Mouse (Mus musculus) frontal cortex, postnatal 25 days (tissue): ENCODE results near the gene Tbx2.

Source experiments
- DNase-seq, 2 experiments: peaks; one replicate each; pipeline ENCODE4 v3.0.0; 2022; ENCODE audit warnings: low spot score in 2 of 2

Gene Tbx2

DNA sequence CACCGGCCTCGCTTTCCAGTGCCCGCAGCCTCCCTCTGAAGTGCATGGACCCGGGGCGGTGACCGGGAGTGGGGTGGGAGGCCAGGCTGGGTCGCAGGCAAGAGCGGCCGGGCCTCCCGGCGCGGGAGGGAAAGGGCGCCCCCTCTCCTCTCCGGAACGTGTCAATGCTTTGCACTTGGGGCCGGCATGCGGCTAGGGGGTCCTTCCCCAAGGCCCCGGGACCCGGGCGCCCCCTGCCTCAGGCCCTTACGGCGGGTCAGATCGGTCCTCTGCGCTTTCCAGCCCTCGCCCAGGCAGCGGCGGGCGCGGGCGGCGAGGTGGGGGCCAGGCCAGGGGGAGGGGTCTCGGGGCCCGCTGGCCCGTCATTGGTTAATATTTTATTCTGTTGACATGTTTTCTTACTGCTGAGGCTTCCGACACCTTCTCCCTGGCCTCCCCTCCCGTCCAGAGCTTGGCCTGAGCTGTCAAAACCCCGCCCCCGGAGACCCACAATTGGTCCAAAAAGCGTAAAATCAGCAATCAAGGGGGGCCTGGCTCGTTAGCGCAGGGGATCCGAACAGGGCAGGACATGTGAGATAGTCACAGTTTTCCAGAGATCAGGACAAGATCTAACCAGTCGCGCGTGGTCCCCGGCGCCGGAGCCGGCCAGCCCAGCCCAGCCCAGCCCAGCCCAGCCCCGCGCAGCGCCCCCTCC, at the start of gene Tbx2:
TSS of gene Tbx2 (plus strand) at position 321 of the 694 bp plus-strand sequence.
- DNase-seq, result no peak

DNA sequence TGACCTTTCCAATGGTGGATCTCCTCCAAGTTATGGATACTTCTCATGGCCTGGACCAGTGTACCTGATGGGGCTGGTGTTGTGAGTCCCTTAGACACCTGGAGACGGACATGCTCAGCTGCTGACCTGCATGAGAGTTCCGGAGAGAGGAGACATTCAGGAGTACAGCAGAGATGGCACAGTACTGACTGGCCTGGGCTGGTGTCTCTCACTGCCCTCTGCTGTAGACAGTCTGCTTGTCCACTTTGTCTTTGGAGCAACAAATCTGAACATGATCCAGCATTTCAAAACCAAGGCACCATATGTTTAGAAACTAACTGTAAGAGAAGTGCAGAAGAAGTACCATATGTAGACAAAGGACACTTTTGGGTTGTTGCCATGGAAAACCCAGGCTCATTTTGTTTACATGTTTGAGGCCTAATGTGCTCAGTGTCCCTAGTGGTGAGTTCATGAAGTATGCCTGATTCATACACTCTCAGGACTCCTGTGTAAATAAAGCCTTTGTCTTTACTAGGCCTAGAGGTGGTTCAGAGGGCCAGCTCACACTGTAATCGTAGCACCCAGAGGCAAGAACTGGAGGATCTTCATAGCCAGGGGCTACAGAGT, 46.1 kb upstream of the Tbx2 start:
- no peak for DNase-seq

DNA sequence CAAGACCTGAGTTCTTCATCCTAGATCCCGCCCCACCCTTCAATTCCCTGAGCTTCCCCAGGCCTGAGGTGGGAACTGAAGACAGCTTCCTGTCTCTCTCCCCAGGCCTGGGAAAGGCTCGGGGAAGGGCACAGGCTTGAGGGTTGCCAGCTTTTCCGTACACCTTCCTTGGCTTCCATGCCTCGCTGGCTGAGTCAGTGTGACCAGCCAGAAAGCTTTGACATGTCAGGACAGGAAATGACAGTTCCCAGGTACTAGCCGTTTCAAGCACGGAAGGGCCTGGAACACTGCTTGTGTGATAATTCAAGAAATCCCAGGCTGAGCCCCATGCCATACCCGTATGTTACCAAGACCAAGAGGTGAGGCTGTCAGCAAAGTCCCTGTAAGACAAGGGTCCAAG, 42.6 kb upstream of the Tbx2 start:
- no peak for DNase-seq

DNA sequence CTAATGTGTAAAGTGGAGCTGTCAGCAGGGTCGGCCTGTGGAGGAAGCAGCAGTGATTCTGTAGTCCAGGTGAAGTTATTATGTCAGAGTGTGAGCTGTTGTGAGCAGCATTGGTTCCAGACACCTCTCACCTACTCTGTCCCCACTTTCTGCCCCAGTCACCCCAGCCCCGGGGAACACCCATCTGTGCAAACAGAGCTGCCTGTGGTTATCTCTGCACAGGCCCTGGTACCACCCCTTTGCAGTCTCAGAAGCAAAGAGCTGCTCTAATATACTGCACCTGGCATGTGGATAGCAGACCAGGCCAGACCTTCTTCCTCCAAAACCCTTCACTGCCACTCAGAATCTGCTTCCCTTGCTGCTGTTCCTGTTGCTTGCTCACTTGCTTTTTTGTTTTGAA, 42.1 kb upstream of the Tbx2 start:
- DNase-seq, result no peak

DNA sequence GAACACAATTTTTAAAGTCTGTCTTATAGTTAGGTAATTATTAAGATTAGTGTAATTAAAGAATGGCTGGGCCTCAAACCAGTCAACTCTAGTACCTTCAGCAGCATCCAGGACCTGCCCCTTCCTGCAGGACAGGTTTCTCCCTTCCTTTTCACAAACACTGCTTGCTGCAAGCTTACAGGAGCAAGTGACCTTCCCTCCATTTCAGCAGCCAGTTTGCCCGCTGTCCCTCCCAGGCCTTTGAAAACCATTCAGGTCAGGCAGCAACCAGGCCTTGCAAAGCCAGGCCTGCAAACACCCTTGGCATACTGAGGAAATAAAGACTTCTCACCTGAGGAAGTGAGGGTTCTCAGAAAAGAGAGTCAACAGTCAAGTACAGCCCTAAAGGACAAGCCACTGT, 41.1 kb upstream of the Tbx2 start:
- DNase-seq, result no peak

DNA sequence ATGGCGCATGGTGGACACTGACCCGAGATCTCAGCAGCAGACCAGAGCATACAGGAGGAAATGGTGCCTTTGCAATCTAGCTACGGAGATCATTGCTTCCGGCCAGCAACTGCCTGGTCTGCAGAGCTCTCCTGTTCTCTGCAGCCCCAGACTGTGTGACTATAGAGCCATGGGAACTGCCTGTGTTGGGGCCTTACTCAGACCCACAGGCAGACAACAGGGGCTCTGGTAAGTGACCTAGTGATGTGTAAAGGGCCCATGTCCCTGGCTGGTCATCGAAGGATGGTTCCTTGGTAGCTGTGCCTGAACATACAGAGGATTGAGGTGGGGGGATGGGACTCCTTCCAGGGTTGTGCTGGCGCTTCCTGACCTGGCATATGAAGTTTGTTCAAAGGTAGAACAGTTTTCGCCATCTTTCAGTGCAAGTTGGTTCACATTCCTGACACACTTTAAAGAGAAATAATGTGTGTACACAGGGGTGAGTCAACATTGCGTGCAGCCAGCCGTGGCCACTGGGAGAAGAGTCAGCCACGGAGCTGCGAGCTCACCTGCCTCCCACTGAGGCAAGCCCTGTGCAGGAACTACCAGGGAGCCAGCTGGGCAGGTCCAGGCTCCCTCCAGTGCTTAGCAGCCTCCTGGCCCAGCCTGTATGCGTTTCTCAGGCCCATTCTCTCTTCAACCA, 39.7 kb upstream of the Tbx2 start:
- no peak for DNase-seq

DNA sequence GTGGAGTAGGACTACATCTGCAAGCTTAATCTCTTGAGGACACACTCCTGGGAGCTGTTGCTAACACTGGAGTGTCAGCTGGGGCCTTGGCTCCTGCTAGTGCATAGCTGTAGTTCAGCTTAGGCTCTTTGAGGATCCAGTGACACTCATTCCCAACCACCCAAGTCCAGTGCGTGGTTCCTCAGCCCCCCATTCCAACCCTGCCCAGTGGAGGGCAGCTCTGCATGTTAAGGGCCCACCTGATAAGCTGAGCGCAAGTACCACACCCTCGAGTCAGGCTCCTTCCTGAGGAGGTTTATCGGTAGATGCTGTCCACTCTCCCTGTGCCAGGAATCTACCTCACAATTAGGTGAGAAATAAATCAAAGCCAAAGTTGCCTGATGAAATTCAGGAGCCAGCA, 32.9 kb upstream of the Tbx2 start:
- no peak for DNase-seq

DNA sequence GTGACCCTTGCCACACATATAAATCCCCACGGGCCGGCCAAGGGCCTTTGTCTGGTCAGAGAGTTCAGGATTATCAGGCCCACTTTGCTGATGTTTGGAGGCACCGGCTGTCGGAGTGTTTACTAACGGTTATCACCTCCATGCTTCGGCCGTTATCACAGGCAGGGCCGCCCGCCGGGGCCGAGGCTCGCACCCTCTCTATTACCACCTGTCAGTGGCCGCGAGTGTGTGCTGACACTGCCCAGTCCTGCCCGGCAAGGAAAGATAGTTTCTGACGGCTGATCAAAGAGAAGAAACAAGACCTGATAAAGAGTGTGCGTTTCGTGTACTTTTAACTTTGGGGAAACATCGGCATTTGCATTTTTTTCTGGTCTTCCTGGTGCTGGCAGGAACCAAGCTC, 32.5 kb upstream of the Tbx2 start:
- DNase-seq, result no peak

DNA sequence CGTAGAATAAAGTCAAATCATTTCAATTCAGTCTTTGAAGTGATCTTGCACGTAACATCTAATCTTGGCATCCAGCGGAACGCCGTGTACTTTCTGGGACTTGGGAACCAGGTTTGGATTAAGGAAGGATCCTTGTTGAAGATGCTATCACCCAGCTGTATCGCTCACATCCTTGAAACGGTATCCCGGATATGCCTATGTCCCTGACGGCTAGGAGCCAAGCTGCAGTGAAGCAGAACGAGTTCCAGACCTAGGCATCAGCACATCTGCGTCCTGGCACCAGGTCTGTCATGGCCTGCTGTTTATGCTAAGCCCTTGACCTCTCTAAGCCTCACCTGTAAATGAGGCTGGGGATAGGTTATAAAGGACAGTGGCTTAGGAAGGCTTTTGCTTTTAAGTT, 32.0 kb upstream of the Tbx2 start:
- DNase-seq, result no peak

DNA sequence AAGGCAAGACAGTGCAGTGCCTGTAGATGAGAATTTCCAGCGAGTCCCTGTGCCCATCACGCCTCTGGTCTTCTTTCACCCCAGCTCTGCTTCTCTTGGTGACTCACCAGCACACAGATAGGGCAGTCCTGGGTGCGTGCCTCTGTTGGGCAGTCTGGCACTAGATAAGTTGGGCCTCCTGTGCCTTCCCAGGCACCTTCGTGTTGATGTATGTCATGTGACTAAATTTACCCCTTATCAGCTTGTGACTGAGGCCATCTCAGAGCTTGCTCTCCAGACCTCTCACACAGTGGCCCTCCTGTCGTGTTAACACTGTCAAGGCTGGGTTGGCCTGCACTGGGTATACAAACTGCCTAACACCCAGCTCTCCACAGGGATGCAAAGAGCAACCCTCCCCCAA, 28.3 kb upstream of the Tbx2 start:
- DNase-seq, result no peak

DNA sequence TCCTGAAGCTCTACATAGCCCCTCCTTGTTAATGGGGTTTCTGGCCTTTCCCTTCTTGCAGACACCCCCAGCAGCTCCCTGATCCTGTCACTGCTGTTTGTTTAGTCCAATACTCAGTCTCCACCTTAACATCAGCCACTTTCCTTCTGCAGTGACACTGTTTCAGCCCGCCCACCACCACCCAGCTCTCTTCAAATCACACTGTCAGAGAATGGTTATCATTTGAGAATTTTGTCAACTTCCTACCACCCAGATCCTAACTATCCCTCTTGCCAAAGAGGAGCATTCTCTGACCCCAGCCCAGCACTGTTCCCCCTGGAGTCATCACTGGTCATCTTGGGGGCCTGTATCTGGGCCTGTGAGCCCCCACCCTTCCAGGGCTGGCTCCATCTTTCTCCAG, 26.6 kb upstream of the Tbx2 start:
- no peak for DNase-seq

DNA sequence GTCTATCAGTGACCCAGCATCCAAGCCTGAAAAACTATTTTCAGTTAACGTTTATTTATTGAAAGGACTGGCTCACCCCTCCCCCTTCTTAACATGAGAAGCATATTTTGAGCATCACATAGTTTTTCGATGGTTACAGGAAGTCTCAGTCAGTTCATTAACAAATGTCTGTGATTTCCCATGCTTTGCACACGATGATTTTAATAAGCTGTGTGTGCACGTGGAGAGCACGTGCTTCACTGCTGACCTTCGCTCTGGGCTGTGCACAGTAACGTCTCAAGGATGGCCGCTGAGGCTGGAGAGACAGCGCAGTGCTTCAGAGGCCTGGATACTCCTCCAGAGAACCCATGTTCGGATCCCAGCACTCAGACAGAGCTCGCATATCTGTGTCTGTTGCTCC, 25.0 kb upstream of the Tbx2 start:
- no peak for DNase-seq

DNA sequence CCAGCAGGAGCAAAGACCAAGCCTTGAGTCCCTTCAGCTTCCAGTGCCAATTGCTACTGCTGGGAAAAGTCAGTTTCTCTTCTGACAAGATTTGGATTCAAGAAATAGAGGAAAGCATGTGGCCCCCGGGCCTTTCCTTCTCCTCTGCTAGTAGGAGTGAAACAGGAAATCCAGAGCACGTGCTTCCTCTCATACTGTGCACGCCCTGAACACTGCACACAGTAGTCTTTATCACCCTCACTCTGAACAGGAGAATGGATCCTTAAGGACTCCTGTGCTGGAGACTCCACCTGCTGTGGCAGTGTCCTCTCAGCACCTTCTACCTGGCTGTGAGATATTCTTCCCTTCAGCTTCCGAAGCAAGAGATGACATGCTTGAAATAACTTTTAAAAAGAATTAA, 21.1 kb upstream of the Tbx2 start:
- no peak for DNase-seq

DNA sequence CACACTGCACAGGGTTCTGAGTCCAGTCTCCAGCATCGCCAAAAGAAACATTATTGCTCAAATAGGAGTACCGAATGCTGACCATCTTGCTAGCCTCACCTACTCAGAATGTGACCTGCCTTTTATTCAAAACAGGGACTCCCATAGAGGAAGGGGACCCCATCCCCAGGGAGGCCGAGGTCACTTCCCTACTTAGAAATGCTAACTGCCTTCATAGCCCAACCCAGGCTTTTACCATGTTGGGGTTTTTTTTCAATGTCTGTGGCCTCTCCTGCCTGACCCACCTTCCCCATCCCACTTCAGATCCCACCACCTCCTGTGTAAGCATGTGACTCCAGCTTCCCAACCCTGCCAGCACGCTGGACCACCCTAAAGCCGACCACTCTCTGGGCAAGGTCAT, 20.7 kb upstream of the Tbx2 start:
- no peak for DNase-seq

DNA sequence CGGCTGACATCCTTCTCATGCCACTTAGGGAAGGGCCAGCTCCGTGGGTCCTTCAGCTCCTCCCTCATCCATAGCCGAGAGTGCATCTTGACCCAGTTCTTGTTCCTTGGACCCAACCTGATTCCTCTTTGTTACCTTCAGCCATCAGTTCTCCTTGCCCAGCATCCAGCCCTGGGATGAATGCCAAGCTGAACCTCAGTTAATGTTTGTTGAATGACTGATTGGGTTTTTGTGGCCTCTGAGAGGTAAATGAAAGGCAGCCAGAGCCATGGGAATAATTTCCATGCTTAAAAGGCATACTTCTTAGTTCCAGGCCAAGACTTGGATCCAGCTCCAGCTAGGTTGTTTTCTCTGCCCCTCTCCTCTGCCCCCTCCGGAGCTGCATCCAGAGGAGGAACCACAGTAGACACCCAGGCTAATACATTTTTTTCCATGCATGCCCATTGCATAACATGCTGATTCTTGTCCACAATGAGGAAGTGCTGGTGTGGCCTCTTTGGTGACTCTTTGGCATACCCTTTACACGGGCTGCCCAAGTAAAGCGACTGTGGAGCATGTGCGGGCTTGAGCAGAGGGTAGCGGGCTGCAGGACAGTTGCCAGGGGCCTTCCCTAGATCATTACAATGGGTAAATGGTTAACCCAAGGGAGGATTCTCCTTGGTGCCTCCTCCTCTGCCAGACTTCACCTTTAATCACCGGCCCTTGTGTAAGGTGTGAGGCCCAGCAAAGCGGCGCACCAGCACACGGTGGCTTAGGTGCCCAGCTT, 20.0 kb upstream of the Tbx2 start:
- no peak for DNase-seq

DNA sequence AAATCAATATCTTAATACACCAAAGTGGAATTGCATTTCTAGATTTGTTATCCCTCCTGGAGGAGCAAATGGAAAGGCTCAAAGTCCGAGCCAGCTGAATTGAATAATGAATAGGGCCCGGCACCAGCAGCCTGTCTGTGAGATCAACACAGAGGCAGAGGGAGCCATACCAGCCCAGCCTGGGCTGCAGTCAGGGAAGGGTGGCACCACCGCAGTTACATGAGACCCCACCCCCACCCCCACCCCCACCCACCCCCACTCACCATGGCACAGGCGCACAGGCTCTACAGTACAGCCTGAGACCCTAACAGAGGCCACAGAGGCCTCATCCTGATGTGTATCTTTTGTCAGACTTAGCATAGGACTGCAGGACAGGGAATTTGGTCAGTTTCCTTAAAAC, 17.7 kb upstream of the Tbx2 start:
- DNase-seq, result no peak

DNA sequence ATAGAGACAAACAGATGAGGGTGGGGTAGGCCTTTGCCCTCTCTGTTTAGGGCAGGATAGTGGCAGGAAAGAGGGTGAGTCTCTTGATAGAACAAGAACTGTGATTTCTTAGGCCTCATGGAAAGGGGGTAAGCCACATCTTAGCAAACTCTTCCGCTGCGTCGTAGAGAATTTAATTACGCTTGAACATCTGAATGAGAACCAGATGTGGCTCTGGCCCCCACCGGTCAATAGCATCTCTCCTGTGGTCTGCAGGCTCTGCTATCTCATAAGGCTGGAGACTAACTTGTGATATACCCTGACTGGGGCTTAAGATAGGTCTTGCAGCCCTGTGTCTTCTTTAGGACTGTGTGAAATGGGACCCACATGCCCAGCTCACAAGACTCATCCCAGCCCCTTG, 15.9 kb upstream of the Tbx2 start:
- no peak for DNase-seq

DNA sequence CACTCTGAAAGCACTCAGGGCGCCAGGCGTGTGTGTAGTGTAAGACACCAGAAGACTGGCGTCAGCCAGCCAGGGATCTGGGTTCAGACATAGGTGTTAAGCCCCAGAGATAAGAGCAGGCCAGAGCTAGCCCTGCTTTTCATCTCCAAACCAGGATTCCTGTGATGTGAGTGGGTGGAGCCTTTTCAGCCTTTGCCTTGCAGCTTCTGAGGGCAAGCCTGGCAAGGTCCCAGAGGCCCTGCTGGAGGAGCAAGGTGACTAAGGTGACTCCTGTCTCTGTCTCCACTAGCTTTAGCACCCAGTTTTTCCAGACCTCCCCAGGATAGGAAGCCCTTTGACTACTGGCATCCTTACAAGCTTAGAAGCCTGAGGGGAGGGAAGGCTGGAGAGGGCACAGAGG, 13.9 kb upstream of the Tbx2 start:
- DNase-seq, result no peak

DNA sequence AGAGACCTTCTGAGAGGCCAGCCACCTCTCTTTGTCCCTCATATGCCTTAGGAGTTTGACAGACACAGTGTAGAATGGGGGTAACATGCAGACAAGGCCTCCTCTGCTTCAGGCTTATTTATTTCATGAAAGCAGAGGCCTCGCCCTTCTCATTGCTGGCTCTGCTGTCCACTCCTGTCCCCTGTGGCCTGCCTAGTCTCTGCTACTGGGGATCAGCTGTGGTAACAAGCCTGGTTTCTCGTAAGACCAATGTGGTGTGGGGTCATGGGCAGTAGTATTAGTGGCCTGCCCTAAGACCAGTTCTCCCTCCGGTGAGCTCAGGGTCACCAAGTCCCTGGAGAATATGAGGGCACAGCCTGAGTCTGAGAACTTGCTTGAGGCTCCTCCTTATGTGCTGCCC, 11.4 kb upstream of the Tbx2 start:
- DNase-seq, result no peak

DNA sequence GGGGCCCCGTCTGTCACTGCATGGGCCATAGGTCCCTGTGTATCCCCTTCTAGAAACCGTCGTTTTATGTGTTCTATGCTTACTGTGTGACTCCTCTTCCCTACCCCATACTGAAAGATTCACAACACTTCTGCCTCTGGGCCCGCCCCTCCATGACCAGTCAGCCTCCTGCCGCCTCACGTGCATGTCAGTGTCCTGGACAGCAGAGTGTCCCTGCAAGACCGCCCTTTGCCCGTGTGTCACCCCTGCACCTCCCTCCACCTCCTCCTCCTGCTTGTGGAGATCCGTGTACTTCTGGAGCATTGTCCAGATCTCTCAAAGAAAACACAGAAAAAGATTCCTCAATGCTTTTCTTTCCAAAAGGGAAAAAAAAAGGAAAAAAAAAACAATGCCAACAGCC, 10.7 kb upstream of the Tbx2 start:
- no peak for DNase-seq

DNA sequence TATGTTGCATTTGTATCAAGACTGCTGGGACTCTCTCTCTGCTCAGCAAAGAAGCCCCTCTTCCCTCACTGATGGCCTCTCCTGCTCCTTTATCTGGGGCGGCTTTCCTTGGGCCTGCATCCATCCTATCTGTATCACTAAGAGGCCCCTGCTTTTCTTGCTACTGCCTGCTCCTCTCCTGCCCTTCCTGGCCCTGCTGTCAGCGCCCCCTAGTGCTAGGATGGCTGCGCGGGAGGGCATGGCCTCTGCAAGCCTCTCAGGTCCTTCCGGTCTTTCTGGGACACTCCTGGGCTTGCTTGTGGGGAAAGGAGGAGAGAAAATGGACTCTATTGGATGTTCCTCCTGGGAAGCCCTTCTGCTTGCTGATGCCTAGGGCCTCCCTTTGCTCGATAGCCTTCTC, 9.2 kb upstream of the Tbx2 start:
- DNase-seq, result no peak

DNA sequence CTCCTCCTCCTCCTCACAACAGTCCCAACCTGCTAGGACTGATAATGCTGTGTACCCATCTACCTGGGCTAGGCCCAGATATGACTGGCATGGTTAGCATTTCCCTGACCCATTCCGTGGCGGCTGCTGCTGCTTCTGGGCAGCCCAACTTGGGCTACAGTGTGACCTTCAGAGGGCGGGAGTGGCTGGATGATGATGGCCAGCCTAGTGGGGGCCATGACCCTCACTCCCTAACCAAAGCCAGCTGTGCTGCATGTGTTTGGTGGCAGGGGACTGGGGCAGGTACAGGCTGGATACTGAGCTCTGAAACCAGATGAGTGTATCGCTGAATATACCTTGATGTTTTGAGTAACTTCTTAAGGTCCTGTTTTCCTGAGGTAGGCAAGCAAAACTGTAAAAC, 8.6 kb upstream of the Tbx2 start:
- no peak for DNase-seq

DNA sequence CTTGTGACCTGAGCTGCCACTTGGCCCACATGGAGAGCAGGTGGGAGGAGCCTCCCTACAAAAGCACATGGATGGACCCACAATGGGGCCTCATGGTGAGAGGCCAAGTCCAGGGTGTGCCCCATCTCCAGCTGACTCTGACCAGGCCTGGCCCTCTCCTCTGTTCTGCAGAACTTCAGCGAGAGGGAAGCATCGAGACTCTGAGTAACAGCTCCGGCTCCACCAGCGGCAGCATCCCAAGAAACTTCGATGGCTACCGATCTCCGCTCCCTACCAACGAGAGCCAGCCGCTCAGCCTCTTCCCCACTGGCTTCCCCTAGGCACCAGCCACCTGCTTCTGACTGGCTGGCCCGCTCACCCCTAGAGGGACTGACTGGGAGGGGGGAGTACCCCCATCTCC, 7.3 kb upstream of the Tbx2 start:
- DNase-seq, result no peak
